Mouse (Mus musculus) brain, adult 2 months (tissue): Measurements from ENCODE around the gene Ranbp2.
A peak's percentile ranks its signal among the peaks of the same experiment; 100 is the strongest.
"Not testable (repeated sequence)": the region's sequence is repeated elsewhere in the genome, so short reads cannot be mapped to it uniquely, and the experiment has no call there.

Source experiments
- DNase-seq: peaks from one replicate; pipeline ENCODE4 v3.0.0; 2011; ENCODE audit warnings: low read depth, low spot score

The Ranbp2 gene

GRCm38 (mm10) chr10:58496732-58497131 is 50.0 kb downstream of the Ranbp2 start:
- no peak for DNase-seq

GRCm38 (mm10) chr10:58497320-58498284 is 50.9 kb downstream of the Ranbp2 start, which contains the start of gene Ccdc138:
Gene Ccdc138 (plus strand): TSS chr10:58497948.
- DNase-seq, result peak; percentile 89

GRCm38 (mm10) chr10:58498516-58498915 is 51.8 kb downstream of the Ranbp2 start:
- DNase-seq, result no peak

DNA sequence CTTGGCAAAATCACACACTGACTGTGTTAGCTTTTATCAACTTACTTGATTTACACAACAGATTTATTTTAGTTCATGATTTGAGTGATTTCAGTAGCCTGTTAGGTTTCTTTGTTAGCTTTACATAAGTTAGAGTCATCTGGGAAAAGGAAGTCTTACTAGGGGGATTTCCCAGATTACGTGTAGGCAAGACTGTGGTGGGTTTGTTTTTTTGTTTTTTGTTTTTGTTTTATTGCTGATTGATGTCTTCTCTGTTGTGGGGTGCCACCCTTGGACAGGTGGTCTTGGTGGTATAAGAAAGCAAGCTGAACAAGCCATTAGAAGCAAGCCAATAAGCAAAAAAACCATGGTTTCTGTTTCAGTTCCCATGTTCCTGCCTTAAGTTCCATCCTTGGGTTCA is 82.6 kb downstream of the Ranbp2 start:
- DNase-seq, result no peak

GRCm38 (mm10) chr10:58530896-58531790 is 84.4 kb downstream of the Ranbp2 start:
- no peak for DNase-seq

DNA sequence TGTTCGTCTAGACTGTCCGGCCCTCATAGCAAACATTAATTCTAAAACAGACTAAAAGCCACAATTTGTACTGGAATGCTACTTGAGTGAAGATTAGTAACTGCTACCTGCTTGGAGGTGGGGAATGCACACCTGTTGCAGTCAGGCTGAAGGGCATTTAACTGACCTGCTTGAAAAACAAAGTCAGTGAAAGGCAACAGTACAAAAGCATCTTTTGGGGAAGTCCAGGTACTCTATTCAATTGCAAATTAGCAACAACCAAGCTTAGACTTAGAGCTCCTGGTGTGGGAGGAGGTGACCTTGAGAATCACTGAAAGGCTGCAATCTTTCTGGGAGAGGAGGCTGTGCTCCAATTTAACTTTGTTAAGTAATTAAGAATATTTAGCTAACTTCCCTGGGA is 85.5 kb downstream of the Ranbp2 start:
- no peak for DNase-seq

DNA sequence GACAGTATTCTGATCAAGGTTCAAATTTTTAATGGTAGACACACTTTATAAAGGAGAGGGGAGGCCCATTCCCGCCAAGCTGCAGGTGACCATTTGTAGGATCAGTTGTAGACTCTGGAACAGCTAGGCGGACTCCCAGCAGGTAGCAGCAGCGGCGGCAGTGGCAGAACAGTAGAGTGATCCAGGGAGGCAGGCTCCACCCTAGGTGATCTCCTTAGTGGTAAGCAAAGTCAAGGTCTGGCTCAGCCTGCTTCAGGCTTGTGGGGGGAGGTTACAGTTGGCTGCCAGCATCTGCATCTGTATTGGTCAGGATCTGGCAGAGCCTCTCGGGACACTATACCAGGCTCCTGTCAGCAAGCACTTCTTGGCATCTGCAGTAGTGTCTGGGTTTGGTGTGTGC is 89.6 kb downstream of the Ranbp2 start:
- not testable (repeated sequence) for DNase-seq

DNA sequence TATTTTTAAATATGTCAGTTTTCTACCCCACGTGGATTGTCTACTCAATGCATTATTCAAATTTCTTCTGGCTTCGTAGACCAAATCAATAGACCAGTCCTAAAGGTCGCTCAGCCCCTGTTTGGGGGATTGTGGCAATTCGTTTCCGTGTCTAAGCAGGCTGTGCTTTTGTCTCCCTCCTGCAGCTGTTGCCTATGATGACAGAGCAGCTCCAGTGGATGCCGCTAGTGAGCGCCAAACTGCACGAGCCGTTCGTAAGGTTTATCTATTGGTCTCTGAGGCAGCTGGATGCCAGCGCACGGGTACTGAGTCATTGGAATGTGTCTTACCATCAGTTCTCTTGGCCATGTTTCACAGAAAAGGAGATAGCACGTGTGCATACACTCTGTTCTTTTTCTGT is 93.9 kb downstream of the Ranbp2 start:
- DNase-seq, result peak; percentile 33
